Mouse (Mus musculus): ENCODE measurements at regions not wholly inside any gene's neighbourhood (a gene's known extent, or its start where the extent isn't known, plus 50 kb on each side); places are given as distances from the start of the nearest gene placed in this dataset.

DNA sequence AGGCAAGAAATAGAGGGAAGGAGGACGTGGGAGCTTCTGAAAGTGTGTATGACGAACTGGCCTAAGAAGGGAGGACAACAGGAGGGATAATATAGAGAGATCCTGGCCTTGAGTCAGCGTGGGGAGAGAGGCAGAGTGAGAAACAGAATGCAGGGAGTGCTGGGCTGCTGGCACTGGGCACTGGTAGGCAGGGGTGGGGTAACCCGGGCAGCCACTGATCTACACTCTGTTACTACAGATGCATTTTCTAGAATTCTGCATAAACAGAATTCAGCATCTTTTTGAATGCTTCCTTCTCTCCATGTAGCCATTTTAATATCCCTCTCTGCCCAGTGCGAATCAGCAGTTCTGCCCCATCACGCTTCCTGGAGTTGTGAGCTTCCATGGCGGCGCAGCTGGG, 84.5 kb upstream of the Ankrd55 start:
- no peak overlapping the region for H3K27ac ChIP-seq (ENCODE audit: insufficient read depth, low read length)
- DNase-seq (ENCODE audit: low read depth in 1 of 2, low spot score in 2 of 2): no peak
- H3K27me3 ChIP-seq (ENCODE audit: control insufficient read depth, insufficient read depth, low read length): no peaks in the 10 kb centered on the region
- H3K4me1 ChIP-seq (ENCODE audit: control insufficient read depth, insufficient read depth, insufficient read length): no peaks in the 10 kb centered on the region
- no peak overlapping the region for H3K4me3 ChIP-seq (ENCODE audit: extremely low read depth, insufficient read depth, insufficient read length)
- 89% methylated on average over 8 of the region's 8 CpGs for WGBS
- TF ChIP-seq CTCF (IDR thresholded peaks at IDR 0.05; ENCODE audit: extremely low read depth, insufficient read depth, insufficient read length, insufficient replicate concordance): no peak
- no peak for TF ChIP-seq POLR2A (IDR thresholded peaks at IDR 0.05; ENCODE audit: low read depth, low read length)
- no peaks in the 10 kb centered on the region for H3K36me3 ChIP-seq (ENCODE audit: control insufficient read depth, insufficient read depth, low read length)

DNA sequence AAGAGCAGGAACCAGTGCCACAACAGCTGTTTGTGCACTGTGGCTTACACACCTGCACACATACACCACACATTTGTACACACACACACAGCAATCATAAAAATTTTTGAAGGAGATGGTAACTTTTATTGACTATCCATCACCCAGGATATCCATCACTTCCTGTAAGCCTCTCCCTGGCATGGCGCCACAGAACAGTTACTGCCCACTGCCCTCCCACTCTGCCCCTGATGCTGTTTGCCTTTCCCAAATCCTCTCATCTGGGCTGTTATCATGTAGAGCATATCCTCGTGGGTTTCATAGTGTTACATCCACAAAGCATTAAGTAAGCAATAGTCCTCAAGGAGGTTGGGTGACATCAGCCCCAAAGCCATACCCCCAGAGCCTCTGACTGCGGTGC, 84.0 kb upstream of the Ankrd55 start:
- H3K27ac ChIP-seq (ENCODE audit: insufficient read depth, low read length): no peak overlapping the region
- 79% methylated on average over 3 of the region's 3 CpGs for WGBS
- no peaks in the 10 kb centered on the region for H3K36me3 ChIP-seq (ENCODE audit: control insufficient read depth, insufficient read depth, low read length)
- H3K4me1 ChIP-seq (ENCODE audit: control insufficient read depth, insufficient read depth, insufficient read length): no peaks in the 10 kb centered on the region
- no peak for TF ChIP-seq POLR2A (IDR thresholded peaks at IDR 0.05; ENCODE audit: low read depth, low read length)
- TF ChIP-seq CTCF (IDR thresholded peaks at IDR 0.05; ENCODE audit: extremely low read depth, insufficient read depth, insufficient read length, insufficient replicate concordance): no peak
- no peak overlapping the region for H3K4me3 ChIP-seq (ENCODE audit: extremely low read depth, insufficient read depth, insufficient read length)
- DNase-seq (ENCODE audit: low read depth in 1 of 2, low spot score in 2 of 2): no peak
- no peaks in the 10 kb centered on the region for H3K27me3 ChIP-seq (ENCODE audit: control insufficient read depth, insufficient read depth, low read length)

DNA sequence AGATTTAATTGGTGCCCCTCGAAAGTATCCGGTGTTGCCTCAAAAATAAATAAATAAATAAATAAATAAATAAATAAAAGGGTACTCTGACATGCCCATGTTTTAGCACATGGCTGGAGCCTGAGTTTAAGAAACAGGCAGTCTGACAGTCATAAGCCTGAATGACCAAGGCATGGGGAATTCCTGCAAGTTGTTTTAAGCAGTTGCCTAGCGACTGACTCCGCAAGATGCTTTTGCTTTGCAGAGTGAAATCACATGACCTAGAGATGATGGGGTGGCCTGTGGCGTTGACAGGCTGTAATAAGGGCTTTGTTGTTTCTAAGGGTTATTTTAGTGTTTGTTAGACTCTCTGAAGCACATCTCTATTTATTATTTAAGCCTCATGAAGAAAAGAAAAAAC, 83.4 kb upstream of the Ankrd55 start:
- TF ChIP-seq CTCF (IDR thresholded peaks at IDR 0.05; ENCODE audit: extremely low read depth, insufficient read depth, insufficient read length, insufficient replicate concordance): no peak
- no peak for TF ChIP-seq POLR2A (IDR thresholded peaks at IDR 0.05; ENCODE audit: low read depth, low read length)
- Histone ChIP-seq H3K4me3 (ENCODE audit: extremely low read depth, insufficient read depth, insufficient read length) (no peak overlapping the region), H3K36me3 (ENCODE audit: control insufficient read depth, insufficient read depth, low read length) (no peaks in the 10 kb centered on the region), H3K27ac (ENCODE audit: insufficient read depth, low read length) (no peak overlapping the region), H3K27me3 (ENCODE audit: control insufficient read depth, insufficient read depth, low read length) (no peaks in the 10 kb centered on the region), H3K4me1 (ENCODE audit: control insufficient read depth, insufficient read depth, insufficient read length) (no peaks in the 10 kb centered on the region)
- 84% methylated on average over 5 of the region's 5 CpGs for WGBS
- DNase-seq (ENCODE audit: low read depth in 1 of 2, low spot score in 2 of 2): peak in 1 of 2 experiments; percentile 22

DNA sequence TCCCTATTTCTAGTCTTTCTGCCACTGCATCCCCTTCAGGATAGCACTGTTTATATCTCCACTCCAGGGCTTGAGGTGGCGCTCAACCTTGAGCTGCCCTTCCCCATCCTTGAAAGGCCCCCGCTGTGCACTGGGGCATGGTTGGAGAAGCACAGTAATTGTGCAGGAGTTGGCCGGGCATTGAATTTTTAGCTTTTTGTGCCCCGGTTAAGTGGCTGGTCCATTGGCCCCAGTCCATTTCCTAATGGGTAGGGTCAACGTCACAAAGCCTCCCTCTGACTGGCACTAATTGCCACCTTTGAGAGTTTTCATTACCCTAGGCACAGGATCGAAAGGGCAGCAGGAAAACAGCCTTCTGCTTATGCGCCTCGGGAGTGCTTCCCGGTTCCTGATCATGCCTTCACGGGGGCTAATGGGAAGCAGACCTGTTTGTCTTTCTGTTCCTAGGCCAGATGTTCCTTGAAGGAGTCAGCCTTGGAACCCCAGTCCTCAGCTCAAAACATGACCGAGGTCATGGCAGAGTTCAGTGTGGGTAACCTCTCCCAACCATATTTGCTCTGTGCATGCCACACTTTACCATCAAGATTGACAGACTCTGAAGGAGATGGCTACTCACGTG, 80.5 kb upstream of the Ankrd55 start:
- Histone ChIP-seq H3K27me3 (ENCODE audit: control insufficient read depth, insufficient read depth, low read length) (no peaks in the 10 kb centered on the region), H3K36me3 (ENCODE audit: control insufficient read depth, insufficient read depth, low read length) (no peaks in the 10 kb centered on the region), H3K27ac (ENCODE audit: insufficient read depth, low read length) (no peak overlapping the region), H3K4me1 (ENCODE audit: control insufficient read depth, insufficient read depth, insufficient read length) (no peaks in the 10 kb centered on the region), H3K4me3 (ENCODE audit: extremely low read depth, insufficient read depth, insufficient read length) (no peak overlapping the region)
- TF ChIP-seq POLR2A (IDR thresholded peaks at IDR 0.05; ENCODE audit: low read depth, low read length): no peak
- no peak for TF ChIP-seq CTCF (IDR thresholded peaks at IDR 0.05; ENCODE audit: extremely low read depth, insufficient read depth, insufficient read length, insufficient replicate concordance)
- 88% methylated on average over 12 of the region's 12 CpGs for WGBS
- no peak for DNase-seq (ENCODE audit: low read depth in 1 of 2, low spot score in 2 of 2)

DNA sequence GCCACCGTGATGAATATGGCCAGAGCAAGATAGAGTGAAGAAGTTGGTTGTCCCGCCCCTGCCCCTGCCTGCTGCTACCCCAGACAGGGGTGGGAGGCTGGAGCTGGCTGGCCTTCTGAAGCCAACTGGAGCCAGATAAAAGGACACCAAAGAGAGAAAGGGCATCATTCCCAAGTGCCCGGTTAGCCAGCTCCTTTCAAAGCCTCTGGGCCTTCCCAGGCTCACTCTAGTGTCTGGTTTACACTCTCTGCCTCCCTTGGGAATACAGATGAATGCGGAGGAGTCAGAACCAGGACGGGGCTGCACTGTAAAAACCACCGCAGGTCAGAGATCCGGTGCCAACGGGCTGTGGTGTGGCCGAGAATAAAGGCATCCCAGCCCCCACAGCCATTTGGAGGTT, 76.4 kb upstream of the Ankrd55 start:
- no peak for DNase-seq (ENCODE audit: low read depth in 1 of 2, low spot score in 2 of 2)
- no peaks in the 10 kb centered on the region for H3K4me1 ChIP-seq (ENCODE audit: control insufficient read depth, insufficient read depth, insufficient read length)
- no peaks in the 10 kb centered on the region for H3K36me3 ChIP-seq (ENCODE audit: control insufficient read depth, insufficient read depth, low read length)
- H3K27me3 ChIP-seq (ENCODE audit: control insufficient read depth, insufficient read depth, low read length): no peaks in the 10 kb centered on the region
- TF ChIP-seq CTCF (IDR thresholded peaks at IDR 0.05; ENCODE audit: extremely low read depth, insufficient read depth, insufficient read length, insufficient replicate concordance) (no peak), POLR2A (IDR thresholded peaks at IDR 0.05; ENCODE audit: low read depth, low read length) (no peak)
- no peak overlapping the region for H3K4me3 ChIP-seq (ENCODE audit: extremely low read depth, insufficient read depth, insufficient read length)
- no peak overlapping the region for H3K27ac ChIP-seq (ENCODE audit: insufficient read depth, low read length)
- WGBS: 86% methylated on average over 9 of the region's 9 CpGs

DNA sequence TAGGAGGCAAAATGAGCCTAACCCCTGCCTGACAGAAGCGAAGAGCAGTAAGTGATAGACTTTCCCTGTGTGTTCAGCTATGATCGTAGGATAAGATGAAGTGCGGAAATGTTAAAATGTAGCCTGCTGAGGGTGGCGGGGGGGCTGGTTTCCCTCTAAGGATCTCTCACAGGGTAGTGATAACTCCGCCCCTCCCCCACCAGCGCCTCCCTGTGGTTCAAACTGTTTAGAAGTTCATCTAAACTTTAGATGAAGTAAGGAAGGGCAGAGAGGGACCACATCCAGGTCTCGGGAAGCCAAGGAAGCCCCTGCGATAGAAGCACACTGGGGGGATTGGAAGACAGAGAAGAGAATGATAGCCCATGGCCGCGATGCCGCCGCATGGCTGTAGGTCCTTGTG, 75.9 kb upstream of the Ankrd55 start:
- 93% methylated on average over 12 of the region's 12 CpGs for WGBS
- H3K27me3 ChIP-seq (ENCODE audit: control insufficient read depth, insufficient read depth, low read length): no peaks in the 10 kb centered on the region
- TF ChIP-seq POLR2A (IDR thresholded peaks at IDR 0.05; ENCODE audit: low read depth, low read length) (no peak), CTCF (IDR thresholded peaks at IDR 0.05; ENCODE audit: extremely low read depth, insufficient read depth, insufficient read length, insufficient replicate concordance) (no peak)
- no peak overlapping the region for H3K4me3 ChIP-seq (ENCODE audit: extremely low read depth, insufficient read depth, insufficient read length)
- no peaks in the 10 kb centered on the region for H3K36me3 ChIP-seq (ENCODE audit: control insufficient read depth, insufficient read depth, low read length)
- H3K27ac ChIP-seq (ENCODE audit: insufficient read depth, low read length): no peak overlapping the region
- H3K4me1 ChIP-seq (ENCODE audit: control insufficient read depth, insufficient read depth, insufficient read length): no peaks in the 10 kb centered on the region
- no peak for DNase-seq (ENCODE audit: low read depth in 1 of 2, low spot score in 2 of 2)

DNA sequence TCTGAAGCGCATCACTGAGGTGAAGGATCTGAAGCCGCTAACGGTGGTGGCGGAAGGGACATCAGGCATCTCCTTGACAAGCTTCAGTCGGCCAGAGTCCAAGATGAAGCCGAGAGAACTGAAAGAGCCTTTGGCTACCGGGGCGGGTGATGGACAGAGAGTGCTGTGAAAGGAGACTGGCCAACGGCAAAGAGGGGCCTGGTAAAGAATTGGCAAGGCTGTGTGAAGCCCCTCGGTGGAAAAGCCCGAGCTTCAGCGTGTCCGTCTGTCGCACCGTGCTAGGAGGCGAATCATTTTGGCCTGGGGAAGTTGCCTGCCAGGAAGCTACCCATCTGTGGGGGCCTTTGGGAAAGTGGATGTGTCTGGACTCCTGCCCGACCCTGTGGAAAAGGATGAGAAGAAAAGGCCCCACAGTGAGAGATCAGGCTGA, 74.6 kb upstream of the Ankrd55 start:
- WGBS: 89% methylated on average over 17 of the region's 17 CpGs
- TF ChIP-seq CTCF (IDR thresholded peaks at IDR 0.05; ENCODE audit: extremely low read depth, insufficient read depth, insufficient read length, insufficient replicate concordance): no peak
- TF ChIP-seq POLR2A (IDR thresholded peaks at IDR 0.05; ENCODE audit: low read depth, low read length): no peak

More for the DNA sequence above, 74.6 kb upstream of the Ankrd55 start:
- Histone ChIP-seq H3K36me3 (ENCODE audit: control insufficient read depth, insufficient read depth, low read length) (no peaks in the 10 kb centered on the region), H3K4me1 (ENCODE audit: control insufficient read depth, insufficient read depth, insufficient read length) (no peaks in the 10 kb centered on the region), H3K27ac (ENCODE audit: insufficient read depth, low read length) (no peak overlapping the region), H3K4me3 (ENCODE audit: extremely low read depth, insufficient read depth, insufficient read length) (no peak overlapping the region), H3K27me3 (ENCODE audit: control insufficient read depth, insufficient read depth, low read length) (no peaks in the 10 kb centered on the region)
- DNase-seq (ENCODE audit: low read depth in 1 of 2, low spot score in 2 of 2): no peak

Measured in spleen, adult 2 months (tissue).